Mouse (Mus musculus) brain, adult 2 months (tissue): ENCODE measurements around the gene Eif4e1b.

Experiments used
- DNase-seq: peaks from one replicate; pipeline ENCODE4 v3.0.0; 2011; ENCODE audit warnings: low read depth, low spot score

The Eif4e1b gene

GRCm38 (mm10) chr13:54799701-54800100, 15.9 kb downstream of the Eif4e1b start:
- peak; percentile 92 for DNase-seq

DNA sequence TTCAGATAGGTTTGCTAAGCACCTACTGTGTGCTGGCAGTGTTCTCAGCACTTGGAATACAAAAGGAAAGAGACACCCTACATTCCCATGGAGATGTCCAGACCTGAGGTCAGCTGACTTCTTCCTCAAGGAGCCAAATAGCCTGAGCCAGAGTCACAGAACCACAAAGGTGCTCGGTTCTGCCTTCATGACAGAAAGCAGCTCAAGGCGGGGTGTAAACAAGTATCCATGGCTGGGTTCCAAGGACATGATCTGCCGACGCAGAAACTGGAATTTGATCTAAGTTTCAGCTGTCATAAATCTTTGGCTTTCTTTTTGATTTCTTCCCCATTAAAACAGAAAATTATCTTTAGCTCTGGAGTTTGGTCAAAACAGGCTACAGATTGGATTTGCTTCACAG, 16.4 kb downstream of the Eif4e1b start:
- no peak for DNase-seq

DNA sequence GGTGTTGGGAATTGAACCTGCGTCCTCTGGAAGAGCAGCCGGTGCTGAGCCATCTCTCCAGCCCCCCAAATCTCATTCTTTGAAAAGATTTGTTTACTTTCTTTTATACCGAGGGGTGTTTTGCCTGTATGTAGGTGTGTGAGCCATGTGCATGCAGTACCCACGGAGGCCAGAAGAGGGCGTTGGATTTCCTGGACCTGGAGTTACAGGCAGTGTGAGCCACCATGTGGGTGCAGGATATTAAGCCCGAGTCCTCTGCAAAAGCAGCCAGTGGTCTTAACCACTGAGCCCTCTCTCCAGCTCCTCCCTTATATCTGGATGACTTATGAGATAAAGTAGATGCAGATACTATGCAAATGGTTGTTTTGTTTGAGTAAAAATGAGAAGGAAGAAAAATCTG, 19.2 kb downstream of the Eif4e1b start:
- no peak for DNase-seq

- DNase-seq: peak; percentile 73
These were observed 21.5 kb downstream of the Eif4e1b start for GRCm38 (mm10) chr13:54805134-54805838.

DNA sequence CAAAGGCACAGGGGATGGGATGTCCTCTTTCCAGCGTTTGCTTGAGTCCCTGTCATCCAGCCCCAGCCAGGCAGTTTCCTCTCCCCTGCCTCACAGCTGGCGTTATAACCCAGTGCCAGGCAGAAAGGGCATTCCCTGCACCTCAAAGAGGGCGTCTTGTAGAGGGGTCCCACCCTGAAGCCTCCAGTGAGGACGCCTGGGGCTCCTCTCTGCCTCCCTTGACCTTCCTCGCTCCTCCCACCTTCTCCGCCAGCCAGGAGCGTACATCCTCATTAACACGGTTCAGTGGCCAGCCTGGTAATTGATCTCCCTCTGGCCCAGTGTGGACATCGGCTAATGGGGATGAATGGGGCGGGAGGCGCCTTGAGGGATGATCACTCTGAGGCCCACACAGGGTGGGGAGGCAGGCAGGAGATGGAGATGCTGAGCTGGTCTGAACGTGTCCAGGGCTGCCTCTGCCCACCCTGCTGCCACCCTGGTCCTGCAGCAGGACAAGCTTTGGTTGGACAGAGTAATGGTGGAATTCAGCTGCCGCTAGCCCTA, 22.7 kb downstream of the Eif4e1b start:
- DNase-seq: no peak

GRCm38 (mm10) chr13:54808067-54808466, 24.3 kb downstream of the Eif4e1b start:
- peak; percentile 60 for DNase-seq

DNA sequence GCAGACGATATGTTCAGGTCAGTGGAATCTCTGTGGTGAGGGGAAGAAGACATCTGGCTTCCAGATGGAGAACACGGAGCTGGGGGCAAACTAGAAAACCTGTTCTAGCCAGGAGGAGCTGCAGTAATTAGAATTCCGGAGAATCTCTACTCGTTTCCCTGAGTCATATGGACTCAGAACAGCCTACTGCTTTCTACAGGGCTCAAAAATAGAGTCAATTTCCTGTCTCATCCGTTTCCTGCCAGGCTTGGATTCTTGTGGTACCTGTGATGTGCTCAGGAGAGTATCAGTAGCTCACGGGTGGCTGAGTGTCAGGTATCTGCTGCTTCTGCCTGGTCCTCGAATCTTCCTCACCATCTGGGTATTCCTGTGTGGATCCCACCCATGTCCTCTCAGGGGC, 27.7 kb downstream of the Eif4e1b start:
- peak; percentile 79 for DNase-seq

DNA sequence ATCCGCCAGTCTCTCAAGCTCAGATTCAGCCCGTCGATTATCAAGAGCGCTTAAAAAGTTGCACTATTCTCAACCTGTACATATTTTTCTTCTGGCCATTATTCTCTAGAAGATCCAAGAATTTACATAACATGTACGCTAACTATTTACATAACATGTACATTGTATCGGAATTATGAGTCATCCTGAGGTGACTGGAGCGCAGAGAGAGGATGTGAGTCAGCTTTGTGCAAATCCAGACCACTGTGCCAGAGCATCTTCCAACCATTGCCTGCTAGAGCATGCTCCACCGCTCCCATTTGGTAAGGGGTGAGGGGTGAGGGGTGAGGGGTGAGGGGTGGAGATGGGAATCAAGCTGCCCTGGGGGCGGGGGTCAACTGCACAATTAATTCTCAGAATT, 29.6 kb downstream of the Eif4e1b start:
- peak; percentile 75 for DNase-seq

DNA sequence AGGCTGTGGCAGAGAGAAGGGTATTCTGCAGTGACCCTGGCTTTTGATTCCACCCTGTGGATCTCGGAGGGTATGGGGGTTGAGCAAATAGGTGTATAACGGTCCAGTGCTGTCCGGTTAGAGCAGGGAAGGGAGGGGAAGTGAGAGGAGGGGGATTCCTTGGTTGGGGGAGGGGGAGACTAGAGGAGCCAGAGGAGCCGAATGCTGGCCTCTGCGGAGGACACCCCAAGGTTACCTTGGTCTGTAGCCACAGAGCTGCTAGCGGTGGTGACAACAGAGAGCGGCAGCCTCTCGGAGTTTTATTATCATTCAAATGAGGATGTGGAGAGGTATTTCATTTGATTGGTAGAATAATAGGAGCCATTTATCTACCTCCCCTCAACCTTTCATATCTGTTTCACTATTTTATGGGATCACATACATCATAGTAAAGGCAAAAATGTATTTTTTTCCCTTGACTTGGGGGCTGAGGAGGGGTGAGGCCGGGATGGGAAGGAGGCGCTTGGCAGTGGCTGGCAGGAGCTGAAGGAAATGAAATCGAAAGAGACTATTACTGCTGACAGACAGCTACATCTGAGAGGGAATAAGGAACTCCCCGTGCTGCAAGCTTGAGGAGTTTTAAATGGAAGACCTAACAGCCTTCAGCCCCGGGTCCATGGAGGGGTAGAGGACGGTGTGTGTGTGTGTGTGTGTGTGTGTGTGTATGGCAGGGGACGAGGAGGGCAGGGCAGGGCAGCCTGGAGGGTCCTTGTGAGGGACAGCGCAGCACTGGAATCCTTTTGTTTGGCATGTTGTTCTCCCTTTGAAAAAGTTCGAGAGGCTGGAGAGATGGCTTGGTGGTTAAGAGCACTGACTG, 34.8 kb downstream of the Eif4e1b start:
- no peak for DNase-seq

DNA sequence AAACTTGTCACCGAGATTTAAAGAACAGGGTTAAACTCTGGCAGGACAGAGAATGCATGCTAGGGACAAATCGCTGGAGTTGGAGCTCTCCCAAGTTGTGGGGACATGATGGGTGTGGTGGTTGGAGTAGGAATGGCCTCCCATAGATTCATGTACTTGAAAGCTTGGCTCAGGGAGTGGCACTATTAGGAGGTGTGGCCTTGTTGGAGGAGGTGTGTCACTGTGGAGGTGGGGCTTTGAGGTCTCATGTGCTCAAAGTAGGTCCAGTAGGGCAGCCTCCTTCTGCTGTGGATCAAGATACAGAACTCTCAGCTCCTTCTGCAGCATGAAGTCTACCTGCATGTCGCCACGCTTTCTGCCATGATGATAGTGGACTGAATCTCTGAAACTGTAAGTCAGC, 37.3 kb downstream of the Eif4e1b start:
- no peak for DNase-seq

DNA sequence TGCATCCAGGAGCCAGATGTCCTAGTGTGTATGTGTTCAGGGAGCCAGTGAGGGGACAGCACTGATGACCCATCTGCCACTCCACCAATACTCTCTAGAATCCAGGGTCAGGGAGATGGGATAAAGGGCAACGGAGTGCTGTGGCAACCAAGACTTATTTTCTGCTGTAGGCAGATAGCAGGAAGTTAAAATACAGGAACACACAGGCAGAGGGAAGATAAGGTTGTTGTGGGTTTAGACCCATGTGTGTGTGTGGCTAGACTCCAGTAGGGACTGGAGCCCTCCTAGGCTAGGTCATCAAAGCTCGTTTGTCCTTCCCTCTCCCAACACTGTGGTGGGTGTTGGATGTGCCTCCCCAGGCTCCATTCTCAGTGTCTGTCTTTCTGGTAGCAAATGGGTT, 38.1 kb downstream of the Eif4e1b start:
- no peak for DNase-seq

DNA sequence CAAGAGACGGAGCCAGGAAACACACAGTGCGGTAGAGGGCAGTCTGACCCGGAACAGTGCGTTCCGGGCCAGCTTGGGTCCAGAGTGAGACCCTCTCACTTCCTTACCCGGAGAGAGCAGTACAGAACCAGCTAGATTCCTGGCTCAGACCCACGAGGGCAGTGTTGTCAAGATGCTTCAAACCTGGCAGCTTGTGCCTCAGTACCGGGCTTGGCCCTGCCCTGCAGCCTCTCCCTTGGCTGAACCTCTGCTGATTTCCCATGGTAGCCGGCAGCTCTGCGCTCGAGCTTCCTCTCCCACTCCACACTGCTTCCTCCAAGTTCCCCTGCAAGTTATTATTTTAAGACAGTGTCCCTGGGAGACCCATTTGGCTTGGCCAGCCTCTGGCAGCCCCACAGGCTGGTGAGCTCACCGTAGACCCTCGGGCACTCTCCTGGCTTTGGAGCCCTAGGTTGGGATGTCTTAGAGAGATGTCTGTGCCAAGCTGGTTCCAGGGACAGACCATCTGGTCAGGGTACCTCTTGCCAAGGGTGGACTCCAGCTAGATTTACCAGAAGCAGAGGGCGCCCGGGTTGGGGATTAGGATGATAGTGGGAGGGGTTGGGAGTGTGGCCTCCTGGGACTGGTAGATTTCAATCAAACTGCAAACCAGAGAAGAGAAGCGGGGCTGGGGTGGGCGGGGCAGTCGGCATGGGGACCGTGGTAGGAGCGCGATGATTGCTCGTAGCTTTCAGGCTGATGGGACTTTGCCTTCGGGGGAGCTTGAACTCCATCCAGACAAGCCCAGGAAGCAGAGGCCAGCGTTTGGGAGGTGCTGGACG, 40.5 kb downstream of the Eif4e1b start:
- peak; percentile 96 for DNase-seq

DNA sequence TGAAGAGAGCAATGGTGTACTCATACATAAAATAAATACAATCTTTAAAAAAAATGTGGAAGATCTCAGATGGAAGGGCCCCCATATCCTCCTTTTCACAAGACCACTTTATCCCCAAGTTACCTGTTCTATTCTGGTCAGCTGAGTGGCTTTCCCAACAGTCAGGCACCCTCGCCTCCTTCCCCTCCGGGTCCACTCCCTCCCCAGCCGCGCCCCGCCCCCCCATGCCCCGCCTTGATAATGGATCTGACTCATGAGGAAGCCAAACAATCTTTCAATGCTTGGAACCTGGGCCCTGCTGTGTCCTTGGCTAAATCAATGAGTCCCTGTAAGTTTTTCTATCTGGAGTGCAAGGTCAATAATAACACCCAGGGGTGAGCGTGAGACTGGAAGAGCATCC, 44.2 kb downstream of the Eif4e1b start:
- DNase-seq: no peak

- DNase-seq: no peak
These were observed 44.7 kb downstream of the Eif4e1b start for GRCm38 (mm10) chr13:54828508-54828907.

- DNase-seq: no peak
These were observed 45.7 kb downstream of the Eif4e1b start for GRCm38 (mm10) chr13:54829450-54829849.

- peak; percentile 40 for DNase-seq
These were observed 52.7 kb downstream of the Eif4e1b start for GRCm38 (mm10) chr13:54836351-54837030.

DNA sequence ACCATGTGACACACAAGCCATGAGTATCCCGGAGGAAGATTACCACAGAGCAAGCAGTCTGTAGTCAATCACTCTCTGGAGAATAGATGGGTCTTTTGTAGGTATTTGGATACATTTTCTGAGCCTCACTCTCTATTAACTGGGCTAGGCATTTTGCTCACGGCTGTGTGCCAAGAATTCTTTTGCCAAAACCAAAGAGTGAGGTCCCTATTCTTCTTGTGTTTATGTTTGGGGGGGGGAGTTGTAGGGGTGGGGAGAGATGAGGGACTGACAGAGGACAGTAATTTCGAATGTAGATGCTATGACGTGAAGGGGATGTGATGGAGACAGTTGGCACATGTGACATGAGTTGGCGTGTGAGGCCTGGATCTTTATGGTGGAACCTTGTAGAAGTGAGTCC, 53.3 kb downstream of the Eif4e1b start:
- no peak for DNase-seq

GRCm38 (mm10) chr13:54837471-54837889, 53.7 kb downstream of the Eif4e1b start:
- peak; percentile 87 for DNase-seq
